Mouse (Mus musculus) neural tube, embryonic 13.5 days (tissue): ENCODE measurements around the gene Gm20431. TPM values are rescaled to one million over a fixed set of nuclear protein-coding genes. Genes with fewer than 3 reads are reported as not detected.
"Not testable (repeated sequence)": the region's sequence is repeated elsewhere in the genome, so short reads cannot be mapped to it uniquely, and the experiment has no call there.

Experiments used
- ATAC-seq: fragments of 200-750 bp; cut with Nextera tagmentation; 2 replicates; pipeline ENCODE4 v1.8.0; 2017; ENCODE audit warnings: low read depth, mild to moderate bottlenecking, moderate TSS enrichment, moderate library complexity
- H3K27ac ChIP-seq: fragments of 300-500 bp; sonication (generic); replicated peaks from 2 replicates; pipeline ENCODE4 v1.5.1; 2015; ENCODE audit warnings: moderate library complexity, mild to moderate bottlenecking, inconsistent platforms
- H3K27me3 ChIP-seq: fragments of 300-500 bp; sonication (generic); 2 replicates; pipeline ENCODE4 v1.6.1; 2015; ENCODE audit warnings: mild to moderate bottlenecking, inconsistent platforms
- H3K36me3 ChIP-seq: fragments of 300-500 bp; sonication (generic); 2 replicates; pipeline ENCODE4 v1.6.1; 2015; ENCODE audit warnings: mild to moderate bottlenecking, inconsistent platforms
- H3K4me1 ChIP-seq: fragments of 300-500 bp; sonication (generic); replicated peaks from 2 replicates; pipeline ENCODE4 v1.6.1; 2015; ENCODE audit warnings: inconsistent platforms
- H3K4me2 ChIP-seq: fragments of 300-500 bp; sonication (generic); 2 replicates; pipeline ENCODE4 v1.6.1; 2015; ENCODE audit warnings: inconsistent platforms, mild to moderate bottlenecking, moderate library complexity
- H3K4me3 ChIP-seq: fragments of 300-500 bp; sonication (generic); 2 replicates; pipeline ENCODE4 v1.5.1; 2015; ENCODE audit warnings: mild to moderate bottlenecking, inconsistent platforms
- H3K9ac ChIP-seq: fragments of 300-500 bp; sonication (generic); 2 replicates; pipeline ENCODE4 v1.6.1; 2015; ENCODE audit warnings: moderate library complexity, mild to moderate bottlenecking, inconsistent platforms
- H3K9me3 ChIP-seq: fragments of 300-500 bp; sonication (generic); 2 replicates; pipeline ENCODE4 v1.6.1; 2016; ENCODE audit warnings: inconsistent platforms
- WGBS: fragments of 180-500 bp; shearing (Covaris S2); methylation state at CpG from one replicate; pipeline ENCODE4 v1.1.7; 2015; 5-methylcytosine and 5-hydroxymethylcytosine counted together
- polyA plus RNA-seq: library from polyadenylated mRNA; unstranded; fragments of >200 nt; fragmentation: Nextera tagmentation; extraction: Ambion mirVana; gene quantifications from 2 replicates; pipeline ENCODE4 v1.2.1, GENCODE M21; 2015

The Gm20431 gene
- polyA plus RNA-seq, 1 experiment from 2014 or later, result 9.3 TPM

- Histone ChIP-seq H3K4me3 (no peak overlapping the region), H3K4me2 (no peak overlapping the region), H3K4me1 (no peaks in the 10 kb centered on the region), H3K9me3 (no peaks in the 10 kb centered on the region), H3K9ac (no peak overlapping the region), H3K36me3 (peaks cover 51% of the 10 kb centered on the region), H3K27me3 (no peaks in the 10 kb centered on the region), H3K27ac (no peak overlapping the region)
- no peak for ATAC-seq
- 89% methylated on average over 7 of the region's 7 CpGs for WGBS
These were observed 8.6 kb downstream of the Gm20431 start for GRCm38 (mm10) chr2:167652694-167653093.

- Histone ChIP-seq H3K9ac (no peak overlapping the region), H3K27ac (no peak overlapping the region), H3K27me3 (no peaks in the 10 kb centered on the region), H3K4me3 (no peak overlapping the region), H3K4me2 (no peak overlapping the region), H3K9me3 (no peaks in the 10 kb centered on the region), H3K36me3 (peaks cover 50% of the 10 kb centered on the region), H3K4me1 (no peaks in the 10 kb centered on the region)
- 77% methylated on average over 9 of the region's 9 CpGs for WGBS
- no peak for ATAC-seq
These were observed 9.7 kb downstream of the Gm20431 start for GRCm38 (mm10) chr2:167651622-167652021.

- Histone ChIP-seq H3K27me3 (no peaks in the 10 kb centered on the region), H3K4me1 (no peaks in the 10 kb centered on the region), H3K9ac (no peak overlapping the region), H3K27ac (no peak overlapping the region), H3K36me3 (peaks cover 65% of the 10 kb centered on the region), H3K9me3 (no peaks in the 10 kb centered on the region), H3K4me3 (no peak overlapping the region), H3K4me2 (no peak overlapping the region)
- no peak for ATAC-seq
- 93% methylated on average over 12 of the region's 12 CpGs for WGBS
These were observed 11.8 kb downstream of the Gm20431 start for GRCm38 (mm10) chr2:167649290-167650032.

DNA sequence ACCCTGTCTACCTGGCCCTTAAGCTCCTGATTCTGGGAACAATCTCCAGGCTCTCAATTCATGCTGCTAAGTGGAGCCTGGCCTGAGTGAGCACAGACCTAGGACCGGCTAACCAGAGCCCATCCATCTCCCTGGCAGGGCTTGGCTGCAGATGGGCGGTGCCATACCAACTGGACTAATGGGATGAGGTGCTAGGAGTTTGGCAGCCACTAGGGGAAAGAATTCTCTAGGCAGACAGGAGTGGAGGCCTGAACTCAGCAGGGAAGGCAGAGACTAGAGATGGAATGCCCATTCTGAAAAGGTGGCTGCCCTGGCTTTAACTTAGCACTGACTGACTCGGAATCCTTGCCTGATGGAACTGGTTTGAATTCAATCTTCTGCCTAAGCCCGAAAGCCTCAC lies 14.9 kb downstream of the Gm20431 start:
- no peaks in the 10 kb centered on the region for H3K27me3 ChIP-seq
- H3K4me1 ChIP-seq, result no peaks in the 10 kb centered on the region
- no peak overlapping the region for H3K9ac ChIP-seq
- no peak for ATAC-seq
- no peak overlapping the region for H3K27ac ChIP-seq
- H3K4me3 ChIP-seq, result no peak overlapping the region
- H3K9me3 ChIP-seq, result no peaks in the 10 kb centered on the region
- H3K36me3 ChIP-seq, result peaks cover 48% of the 10 kb centered on the region
- WGBS, result 73% methylated on average over 4 of the region's 4 CpGs
- no peak overlapping the region for H3K4me2 ChIP-seq

GRCm38 (mm10) chr2:167643356-167644052 lies 17.8 kb downstream of the Gm20431 start:
- ATAC-seq, H3K9me3 ChIP-seq: not testable (repeated sequence)
- 86% methylated on average over 13 of the region's 13 CpGs for WGBS

GRCm38 (mm10) chr2:167642164-167642563 lies 19.1 kb downstream of the Gm20431 start:
- Histone ChIP-seq H3K9me3 (no peaks in the 10 kb centered on the region), H3K27ac (no peak overlapping the region), H3K4me3 (no peak overlapping the region), H3K9ac (no peak overlapping the region), H3K4me2 (no peak overlapping the region), H3K36me3 (peaks cover 34% of the 10 kb centered on the region), H3K27me3 (no peaks in the 10 kb centered on the region), H3K4me1 (no peaks in the 10 kb centered on the region)
- 92% methylated on average over 6 of the region's 6 CpGs for WGBS
- ATAC-seq, result no peak

More at GRCm38 (mm10) chr2:167643356-167644052, 17.8 kb downstream of the Gm20431 start:
- not testable (repeated sequence) for H3K4me3 ChIP-seq, H3K27me3 ChIP-seq, H3K9ac ChIP-seq, H3K4me1 ChIP-seq, H3K4me2 ChIP-seq, H3K27ac ChIP-seq
- peaks cover 43% of the 10 kb centered on the region for H3K36me3 ChIP-seq

- no peak for ATAC-seq
- no peak overlapping the region for H3K4me3 ChIP-seq
- no peak overlapping the region for H3K27ac ChIP-seq
- H3K9me3 ChIP-seq, result no peaks in the 10 kb centered on the region
- H3K9ac ChIP-seq, result no peak overlapping the region
- H3K36me3 ChIP-seq, result peaks cover 34% of the 10 kb centered on the region
- H3K4me1 ChIP-seq, result no peaks in the 10 kb centered on the region
- no peaks in the 10 kb centered on the region for H3K27me3 ChIP-seq
- 52% methylated on average over 8 of the region's 8 CpGs for WGBS
- no peak overlapping the region for H3K4me2 ChIP-seq
These were observed 20.0 kb downstream of the Gm20431 start for GRCm38 (mm10) chr2:167641337-167641736.

DNA sequence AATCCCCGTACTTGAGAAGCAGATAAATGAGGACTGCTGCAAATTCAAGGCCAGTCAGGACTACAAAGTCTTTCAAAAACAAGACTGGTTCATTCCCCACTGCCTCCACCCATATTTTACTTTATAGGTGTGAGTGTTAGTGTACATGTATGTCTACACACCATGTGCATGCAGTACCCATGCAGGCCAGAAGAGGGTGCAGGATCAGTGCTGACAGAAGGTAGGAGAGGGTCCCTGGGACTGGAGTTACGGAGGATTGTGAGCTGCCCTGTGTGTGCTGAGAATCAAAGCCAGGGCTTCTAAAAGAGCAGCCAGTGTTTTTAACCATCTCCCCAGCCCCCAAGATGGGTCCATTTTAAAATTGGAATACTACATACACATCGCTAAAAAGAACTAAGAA lies 21.0 kb downstream of the Gm20431 start:
- Histone ChIP-seq H3K36me3 (peaks cover 24% of the 10 kb centered on the region), H3K27me3 (no peaks in the 10 kb centered on the region), H3K4me3 (no peak overlapping the region), H3K4me1 (no peaks in the 10 kb centered on the region), H3K9me3 (no peaks in the 10 kb centered on the region), H3K9ac (no peak overlapping the region), H3K27ac (no peak overlapping the region), H3K4me2 (no peak overlapping the region)
- ATAC-seq, result no peak
- 78% methylated on average over 3 of the region's 3 CpGs for WGBS

DNA sequence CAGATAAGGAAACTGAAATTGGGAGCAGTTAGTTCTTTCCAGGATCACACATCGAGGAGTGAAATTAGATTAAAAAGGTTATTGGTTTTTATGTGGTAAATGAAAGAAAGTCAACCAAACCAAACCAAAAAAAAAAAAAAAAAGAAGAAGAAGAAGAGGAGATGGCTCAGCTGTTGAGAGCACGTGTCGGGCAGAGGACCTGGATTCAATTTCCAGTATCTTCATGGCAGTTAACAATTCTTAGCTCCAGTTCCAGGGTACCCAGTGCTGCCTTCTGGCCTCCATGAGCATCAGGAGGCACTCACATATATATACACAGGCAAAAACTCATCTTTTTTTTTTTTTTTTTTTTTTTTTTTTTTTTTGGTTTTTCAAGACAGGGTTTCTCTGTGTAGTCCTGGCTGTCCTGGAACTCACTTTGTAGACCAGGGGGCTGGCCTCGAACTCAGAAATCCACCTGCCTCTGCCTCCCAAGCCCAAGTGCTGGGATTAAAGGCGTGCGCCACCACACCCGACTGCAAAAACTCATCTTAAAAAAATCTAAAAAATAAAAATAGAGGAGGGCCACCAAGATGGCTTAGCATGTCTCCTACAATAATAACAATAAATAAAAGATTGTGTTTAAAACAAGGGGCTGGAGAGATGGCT lies 26.3 kb downstream of the Gm20431 start:
- no peaks in the 10 kb centered on the region for H3K36me3 ChIP-seq
- peaks cover 33% of the 10 kb centered on the region for H3K4me1 ChIP-seq
- H3K27ac ChIP-seq, result 0 out of 2 replicates have a peak overlapping the region, but pooled peaks have one; percentile 33
- H3K27me3 ChIP-seq, result no peaks in the 10 kb centered on the region
- ATAC-seq, result no peak
- 0 out of 2 replicates have a peak overlapping the region, but pooled peaks have one; percentile 38 for H3K9ac ChIP-seq
- peak overlapping the region; percentile 54 for H3K4me2 ChIP-seq
- 75% methylated on average over 7 of the region's 7 CpGs for WGBS
- peak overlapping the region; percentile 28 for H3K4me3 ChIP-seq
- no peaks in the 10 kb centered on the region for H3K9me3 ChIP-seq

GRCm38 (mm10) chr2:167634338-167634770 lies 26.9 kb downstream of the Gm20431 start:
- peak overlapping the region; percentile 28 for H3K4me3 ChIP-seq
- H3K4me1 ChIP-seq, result peaks cover 39% of the 10 kb centered on the region
- peak overlapping the region; percentile 85 for H3K27ac ChIP-seq
- ATAC-seq, result peak; percentile 52
- H3K36me3 ChIP-seq, result no peaks in the 10 kb centered on the region
- H3K9ac ChIP-seq, result peak overlapping the region; percentile 54; the same call in 1 of the 2 replicates
- 1% methylated on average over 15 of the region's 15 CpGs for WGBS
- peak overlapping the region; percentile 54 for H3K4me2 ChIP-seq
- H3K27me3 ChIP-seq, result no peaks in the 10 kb centered on the region
- H3K9me3 ChIP-seq, result no peaks in the 10 kb centered on the region

DNA sequence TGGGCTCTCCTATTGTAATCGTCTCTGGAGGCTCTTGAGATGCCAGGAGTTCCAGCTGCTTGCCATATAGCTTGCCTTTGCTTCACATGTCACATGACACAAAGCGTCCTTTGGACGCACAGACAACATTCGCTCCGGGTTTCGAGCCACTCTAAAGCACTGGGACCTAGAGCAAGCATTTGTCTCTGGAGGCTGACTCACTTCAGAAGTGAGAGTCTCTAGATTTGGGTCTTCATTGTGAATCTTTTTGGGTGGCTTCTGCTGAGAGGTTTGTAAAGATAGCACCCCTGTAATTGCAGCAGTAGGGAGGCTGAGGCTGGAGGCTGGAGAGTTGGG lies 27.8 kb downstream of the Gm20431 start:
- Histone ChIP-seq H3K36me3 (peaks cover 4% of the 10 kb centered on the region; the same call in 1 of the 2 replicates), H3K4me1 (peaks cover 48% of the 10 kb centered on the region), H3K4me3 (no peak overlapping the region), H3K27ac (peak overlapping the region; percentile 85), H3K9me3 (no peaks in the 10 kb centered on the region), H3K9ac (0 out of 2 replicates have a peak overlapping the region, but pooled peaks have one; percentile 34), H3K27me3 (no peaks in the 10 kb centered on the region), H3K4me2 (peak overlapping the region; percentile 54; the same call in 1 of the 2 replicates)
- WGBS, result 90% methylated on average over 6 of the region's 6 CpGs
- no peak for ATAC-seq
